Mouse (Mus musculus) myocyte (in vitro differentiated cells): ENCODE data around the gene Mmgt2. TPM values are rescaled to one million over a fixed set of nuclear protein-coding genes. Genes with fewer than 3 reads are reported as not detected.
A peak's percentile ranks its signal among the peaks of the same experiment; 100 is the strongest.

Experiments used
- H3K27me3 ChIP-seq: one replicate; pipeline ENCODE4 v1.6.1; 2011; ENCODE audit not compliant: control insufficient read depth, insufficient read depth, insufficient read length
- H3K36me3 ChIP-seq: one replicate; pipeline ENCODE4 v1.6.1; 2011; ENCODE audit not compliant: control insufficient read depth, insufficient read depth
- H3K4me2 ChIP-seq: one replicate; pipeline ENCODE4 v1.6.1; 2011; ENCODE audit warnings: low read depth, control low read depth
- H3K4me3 ChIP-seq: one replicate; pipeline ENCODE4 v1.5.1; 2011; ENCODE audit warnings: mild to moderate bottlenecking, control low read depth, moderate library complexity
- H3K79me2 ChIP-seq: one replicate; pipeline ENCODE4 v1.6.1; 2011; ENCODE audit not compliant: control insufficient read depth, insufficient read depth
- H3ac ChIP-seq: one replicate; pipeline ENCODE4 v1.6.1; 2011; ENCODE audit not compliant: control insufficient read depth, insufficient read length
- CEBPB ChIP-seq: IDR thresholded peaks from 2 replicates; pipeline ENCODE4 v1.6.1; 2011; ENCODE audit warnings: mild to moderate bottlenecking, moderate library complexity; ENCODE audit not compliant: poor library complexity, insufficient read depth, severe bottlenecking
- E2F4 ChIP-seq: IDR thresholded peaks from one replicate; pipeline ENCODE4 v1.6.1; 2011; ENCODE audit warnings: mild to moderate bottlenecking, control low read depth, moderate library complexity; ENCODE audit not compliant: insufficient read depth
- MAX ChIP-seq: IDR thresholded peaks from one replicate; pipeline ENCODE4 v1.6.1; 2011; ENCODE audit warnings: low read depth, mild to moderate bottlenecking, control low read depth
- MYOD1 ChIP-seq, 3 experiments: IDR thresholded peaks; one replicate each; pipeline ENCODE4 v1.6.1; 2011; ENCODE audit warnings: control low read depth in 2 of 3, low read depth in 2 of 3, mild to moderate bottlenecking in 2 of 3, moderate library complexity in 1 of 3; ENCODE audit not compliant: insufficient read length in 2 of 3, control insufficient read depth in 1 of 3
- MYOG ChIP-seq, 3 experiments: IDR thresholded peaks; one replicate each; pipeline ENCODE4 v1.6.1; 2011; ENCODE audit warnings: control low read depth in 2 of 3, low read depth in 2 of 3, mild to moderate bottlenecking in 2 of 3; ENCODE audit not compliant: insufficient read length in 2 of 3, control insufficient read depth in 1 of 3, insufficient read depth in 1 of 3
- POLR2A ChIP-seq: IDR thresholded peaks from one replicate; pipeline ENCODE4 v1.6.1; 2011; ENCODE audit warnings: low read depth, mild to moderate bottlenecking, control low read depth, moderate library complexity; ENCODE audit not compliant: insufficient read length
- POLR2AphosphoS2 ChIP-seq: IDR thresholded peaks from one replicate; pipeline ENCODE4 v1.6.1; 2011; ENCODE audit warnings: low read depth, control low read depth; ENCODE audit not compliant: insufficient read length
- REST ChIP-seq: IDR thresholded peaks from one replicate; pipeline ENCODE4 v1.6.1; 2011; ENCODE audit warnings: mild to moderate bottlenecking, control low read depth, moderate library complexity; ENCODE audit not compliant: insufficient read depth, insufficient read length
- SRF ChIP-seq: IDR thresholded peaks from one replicate; pipeline ENCODE4 v1.6.1; 2011; ENCODE audit warnings: low read depth; ENCODE audit not compliant: control insufficient read depth, insufficient read length
- TCF12 ChIP-seq: IDR thresholded peaks from one replicate; pipeline ENCODE4 v1.6.1; 2011; ENCODE audit warnings: mild to moderate bottlenecking, control low read depth; ENCODE audit not compliant: poor library complexity, insufficient read depth, severe bottlenecking
- TCF3 ChIP-seq: IDR thresholded peaks from one replicate; pipeline ENCODE4 v1.6.1; 2011; ENCODE audit warnings: low read depth, control low read depth; ENCODE audit not compliant: insufficient read length
- USF1 ChIP-seq: IDR thresholded peaks from one replicate; pipeline ENCODE4 v1.6.1; 2011; ENCODE audit warnings: low read depth, mild to moderate bottlenecking, control low read depth, moderate library complexity
- polyA plus RNA-seq: library from polyadenylated mRNA; unstranded; fragments of >200 nt; fragmentation: generic; extraction: Trizol; gene quantifications from one replicate; pipeline ENCODE4 v1.2.1, GENCODE M21; 2012; ENCODE audit warnings: missing spikeins

Gene Mmgt2
- polyA plus RNA-seq, 1 experiment, result 29.2 TPM

- TF ChIP-seq USF1, result no peak
- no peak for TF ChIP-seq E2F4
- no peak for TF ChIP-seq POLR2AphosphoS2
- TF ChIP-seq CEBPB, result no peak
- no peak for TF ChIP-seq POLR2A
- Histone ChIP-seq H3K79me2 (no peaks in the 10 kb centered on the region), H3K4me3 (no peak overlapping the region), H3K4me2 (no peak overlapping the region), H3K36me3 (peaks cover 4% of the 10 kb centered on the region), H3K27me3 (no peaks in the 10 kb centered on the region), H3ac (no peak overlapping the region)
These were observed 12.4 kb downstream of the Mmgt2 start for GRCm38 (mm10) chr11:62660885-62661284.

- Histone ChIP-seq H3K27me3 (no peaks in the 10 kb centered on the region), H3K4me2 (no peak overlapping the region), H3K4me3 (no peak overlapping the region), H3ac (no peak overlapping the region), H3K79me2 (no peaks in the 10 kb centered on the region), H3K36me3 (peaks cover 4% of the 10 kb centered on the region)
- no peak for TF ChIP-seq POLR2A
- no peak for TF ChIP-seq TCF12
- no peak for TF ChIP-seq USF1
- no peak for TF ChIP-seq REST
- TF ChIP-seq TCF3, result no peak
- TF ChIP-seq MYOG (IDR thresholded peaks at IDR 0.05; ENCODE audit: control insufficient read depth in 1 of 3, insufficient read depth in 1 of 3, insufficient read length in 2 of 3, low read depth in 2 of 3), result no peak
- TF ChIP-seq MAX, result no peak
- TF ChIP-seq SRF, result no peak
- TF ChIP-seq CEBPB, result no peak
- no peak for TF ChIP-seq MYOD1 (IDR thresholded peaks at IDR 0.05; ENCODE audit: control insufficient read depth in 1 of 3, insufficient read length in 2 of 3, low read depth in 2 of 3)
- TF ChIP-seq POLR2AphosphoS2, result no peak
- TF ChIP-seq E2F4, result no peak
These were observed 15.8 kb downstream of the Mmgt2 start for GRCm38 (mm10) chr11:62664250-62664649.

- no peak overlapping the region for H3ac ChIP-seq
- H3K36me3 ChIP-seq, result peaks cover 4% of the 10 kb centered on the region
- H3K4me2 ChIP-seq, result peak overlapping the region; percentile 61
- H3K79me2 ChIP-seq, result no peaks in the 10 kb centered on the region
- H3K27me3 ChIP-seq, result no peaks in the 10 kb centered on the region
- peak overlapping the region; percentile 1 for H3K4me3 ChIP-seq
- TF ChIP-seq USF1, result no peak
- no peak for TF ChIP-seq REST
- no peak for TF ChIP-seq TCF3
- no peak for TF ChIP-seq TCF12
- no peak for TF ChIP-seq POLR2AphosphoS2
- TF ChIP-seq MYOD1 (IDR thresholded peaks at IDR 0.05; ENCODE audit: control insufficient read depth in 1 of 3, insufficient read length in 2 of 3, low read depth in 2 of 3), result no peak
- TF ChIP-seq E2F4, result no peak
- TF ChIP-seq MAX, result no peak
These were observed 20.5 kb downstream of the Mmgt2 start for GRCm38 (mm10) chr11:62668986-62669385.

GRCm38 (mm10) chr11:62669471-62669870 is 21.0 kb downstream of the Mmgt2 start:
- no peak for TF ChIP-seq SRF
- TF ChIP-seq USF1, result peak; percentile 4
- TF ChIP-seq TCF3, result no peak
- H3K4me3 ChIP-seq, result peak overlapping the region; percentile 1
- H3K4me2 ChIP-seq, result peak overlapping the region; percentile 61
- peaks cover 4% of the 10 kb centered on the region for H3K36me3 ChIP-seq
- H3K79me2 ChIP-seq, result no peaks in the 10 kb centered on the region
- H3K27me3 ChIP-seq, result no peaks in the 10 kb centered on the region
- no peak overlapping the region for H3ac ChIP-seq

- peak overlapping the region; percentile 61 for H3K4me2 ChIP-seq
- H3ac ChIP-seq, result no peak overlapping the region
- peaks cover 4% of the 10 kb centered on the region for H3K36me3 ChIP-seq
- H3K4me3 ChIP-seq, result peak overlapping the region; percentile 1
- no peaks in the 10 kb centered on the region for H3K27me3 ChIP-seq
- no peaks in the 10 kb centered on the region for H3K79me2 ChIP-seq
- no peak for TF ChIP-seq POLR2AphosphoS2
- no peak for TF ChIP-seq E2F4
- TF ChIP-seq MAX, result no peak
- no peak for TF ChIP-seq CEBPB
- TF ChIP-seq TCF12, result no peak
- TF ChIP-seq REST, result no peak
- no peak for TF ChIP-seq POLR2A
- no peak for TF ChIP-seq MYOG (IDR thresholded peaks at IDR 0.05; ENCODE audit: control insufficient read depth in 1 of 3, insufficient read depth in 1 of 3, insufficient read length in 2 of 3, low read depth in 2 of 3)
- TF ChIP-seq USF1, result no peak
- TF ChIP-seq TCF3, result no peak
- no peak for TF ChIP-seq MYOD1 (IDR thresholded peaks at IDR 0.05; ENCODE audit: control insufficient read depth in 1 of 3, insufficient read length in 2 of 3, low read depth in 2 of 3)
- TF ChIP-seq SRF, result no peak
These were observed 21.5 kb downstream of the Mmgt2 start for GRCm38 (mm10) chr11:62670006-62670405.
